Mouse (Mus musculus): ENCODE data around the gene Myh15. TPM values are rescaled to one million over a fixed set of nuclear protein-coding genes. Genes with fewer than 3 reads are reported as not detected.

Gene Myh15
- total RNA-seq, 2 experiments from 2014 or later, result not detected

Other genes starting within 250 kb of the Myh15 start
- gene Retnlb, start 240.6 kb upstream of the Myh15 start, total RNA-seq (2021), result not detected
- not detected for gene Retnla, start 214.9 kb upstream of the Myh15 start, total RNA-seq (2021)
- 1 to 10 TPM in 1 of 2 experiments, under 1 TPM in 1; 0.67 to 1.5 TPM for gene Retnlg, start 184.9 kb upstream of the Myh15 start, total RNA-seq (2021)
- gene Dzip3, start 63.3 kb upstream of the Myh15 start, total RNA-seq (2021), result 10 to 100 TPM; 12.3 to 15.0 TPM
- gene Cip2a, start 63.3 kb upstream of the Myh15 start, total RNA-seq (2021), result 10 to 100 TPM; 22.3 to 28.5 TPM